Mouse (Mus musculus): Measurements from ENCODE around the gene 9930111J21Rik1.

DNA sequence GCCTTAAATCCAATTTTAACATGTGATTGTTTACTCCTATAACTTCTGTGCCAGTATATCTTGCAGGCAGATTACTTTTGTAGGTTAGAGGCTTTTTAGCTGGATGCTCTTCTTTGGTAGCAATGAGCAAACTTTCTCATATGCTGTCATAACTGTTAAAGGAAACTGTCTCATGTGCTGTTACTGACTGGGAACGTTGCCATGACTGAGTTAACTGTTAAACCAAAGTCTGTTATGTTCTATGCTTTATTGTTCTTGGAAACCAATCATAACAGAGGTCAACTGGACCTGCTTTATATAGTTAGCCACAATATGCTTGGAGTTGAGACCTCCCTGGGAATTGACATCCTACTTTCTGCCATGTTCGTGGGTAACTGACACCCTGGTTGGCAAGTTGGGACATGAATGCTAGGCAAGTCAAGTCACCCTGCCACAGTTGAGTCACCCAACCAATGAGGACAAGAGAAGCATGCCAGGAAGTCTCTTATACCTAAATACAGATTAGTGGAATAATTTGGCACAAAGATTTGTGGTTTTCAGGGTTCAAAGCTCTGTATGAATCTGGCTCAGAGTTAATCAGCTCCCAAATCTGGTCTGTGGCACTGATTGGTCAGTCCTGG lies 80.3 kb downstream of the 9930111J21Rik1 start:
- TF ChIP-seq CTCF (IDR thresholded peaks at IDR 0.05; ENCODE audit: insufficient read depth, low read length) (no peak), POLR2A (IDR thresholded peaks at IDR 0.05; ENCODE audit: borderline replicate concordance, extremely low read depth, low read depth, low read length) (no peak)
